22 mouse cellular contexts compared by ENCODE assay signal in the genomic region with DNA sequence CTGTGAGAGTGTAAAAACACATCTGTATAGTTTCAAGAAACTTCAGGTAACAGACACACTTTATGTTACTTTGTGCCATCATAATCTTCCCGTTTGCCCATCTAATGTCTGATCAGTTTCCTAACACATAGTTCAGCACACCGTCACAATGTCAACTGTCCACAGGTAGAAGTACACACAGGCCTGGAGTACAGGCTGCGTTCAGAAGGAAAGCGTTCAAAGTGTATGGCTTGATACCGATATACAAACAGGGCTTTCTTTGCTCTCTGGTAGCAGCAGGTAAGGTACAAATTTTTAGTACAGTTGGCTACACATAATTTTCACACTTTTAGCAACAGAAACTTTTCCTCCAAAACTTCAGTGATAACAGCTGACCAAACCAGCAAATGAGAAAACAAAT.
DNase-seq lines count a peak whose midpoint lies in the region; ATAC-seq and TF ChIP-seq lines count a peak whose summit lies in the region.
"Had no signal": no experiment of that assay in that cellular context is flagged by ENCODE, and none has a peak within 500 bp of the region (broad histone marks: within the 10 kb centered on the region; RNA-seq: fewer than 3 reads in every experiment).

No protein-coding gene starts in this region.

- DNase-seq in heart, adult 11 months = peak; percentile 51
- no peak for DNase-seq in heart, adult 18-20 months
- peak; percentile 5 for DNase-seq in limb, embryonic 11.5 days (ENCODE audit: low spot score)
- no peak for DNase-seq in limb, embryonic 10.5 days (ENCODE audit: low spot score)
- no peak for DNase-seq in liver, postnatal 0 days
- DNase-seq: adrenal gland, adult 8-10 months; adrenal gland, postnatal 14 days; adrenal gland, postnatal 36 days; B cell, adult 2 months; cerebellum, adult 11-12 months; cerebellum, adult 9-10 months; cerebellum, postnatal 10 days had no signal

- no peak overlapping the region for H3K4me2 ChIP-seq in limb, embryonic 11.5 days (ENCODE audit: low read depth, severe bottlenecking)
- H3K4me2 ChIP-seq in liver, postnatal 0 days (ENCODE audit: low read depth, low read length) = no peak overlapping the region
- no peak overlapping the region for H3K4me2 ChIP-seq in liver, embryonic 12.5 days
- H3K4me2 ChIP-seq: embryonic facial prominence, embryonic 12.5 days; forebrain, embryonic 13.5 days; forebrain, embryonic 15.5 days had no signal

- no peak for TF ChIP-seq EP300 in liver, postnatal 0 days (IDR thresholded peaks at IDR 0.05; ENCODE audit: low read depth)

- no peaks in the 10 kb centered on the region for H3K27me3 ChIP-seq in limb, embryonic 11.5 days (ENCODE audit: control insufficient read depth, insufficient read depth, low read length)
- no peaks in the 10 kb centered on the region for H3K27me3 ChIP-seq in limb, embryonic 10.5 days (ENCODE audit: low read depth, poor library complexity, severe bottlenecking)
- no peaks in the 10 kb centered on the region for H3K27me3 ChIP-seq in liver, postnatal 0 days (ENCODE audit: insufficient read depth, low read length)
- H3K27me3 ChIP-seq in liver, embryonic 12.5 days (replicated peaks) = no peaks in the 10 kb centered on the region
- H3K27me3 ChIP-seq: CH12.LX; embryonic facial prominence, embryonic 12.5 days; forebrain, embryonic 13.5 days; forebrain, embryonic 15.5 days; Patski had no signal

- no peaks in the 10 kb centered on the region for H3K9me3 ChIP-seq in limb, embryonic 11.5 days (ENCODE audit: control insufficient read depth, low read length)
- no peaks in the 10 kb centered on the region for H3K9me3 ChIP-seq in limb, embryonic 10.5 days (replicated peaks)
- no peaks in the 10 kb centered on the region for H3K9me3 ChIP-seq in liver, postnatal 0 days (ENCODE audit: low read length)
- H3K9me3 ChIP-seq in liver, embryonic 12.5 days (replicated peaks) = no peaks in the 10 kb centered on the region
- H3K9me3 ChIP-seq: embryonic facial prominence, embryonic 10.5 days; embryonic facial prominence, embryonic 12.5 days; forebrain, embryonic 13.5 days; forebrain, embryonic 15.5 days; G1E had no signal

- TF ChIP-seq CTCF in liver, postnatal 0 days (IDR thresholded peaks at IDR 0.05; ENCODE audit: low read depth) = no peak

- H3K4me3 ChIP-seq in limb, embryonic 11.5 days (ENCODE audit: low read depth, low read length) = no peak overlapping the region
- no peak overlapping the region for H3K4me3 ChIP-seq in limb, embryonic 10.5 days
- no peak overlapping the region for H3K4me3 ChIP-seq in liver, postnatal 0 days (ENCODE audit: low read depth, low read length)
- H3K4me3 ChIP-seq in liver, embryonic 12.5 days = no peak overlapping the region
- H3K4me3 ChIP-seq: embryonic facial prominence, embryonic 10.5 days; embryonic facial prominence, embryonic 12.5 days; forebrain, embryonic 13.5 days; forebrain, embryonic 15.5 days had no signal

- ATAC-seq in limb, embryonic 11.5 days (ENCODE audit: insufficient number of reproducible peaks, low FRiP score, low TSS enrichment, low read depth) = no peak
- ATAC-seq in liver, postnatal 0 days = peak; percentile 53; the same call in 1 of the 2 replicates
- ATAC-seq in liver, embryonic 12.5 days = no peak
- ATAC-seq: activated CD4-positive, CD25-positive, alpha-beta regulatory T cell, adult 4 months; CD4-positive, CD25-positive, alpha-beta regulatory T cell, adult 4 months; forebrain, embryonic 13.5 days; forebrain, embryonic 15.5 days; Patski had no signal

- no peaks in the 10 kb centered on the region for H3K4me1 ChIP-seq in limb, embryonic 11.5 days (ENCODE audit: control insufficient read depth, insufficient read depth, low read length)
- H3K4me1 ChIP-seq in limb, embryonic 10.5 days = peaks cover 4% of the 10 kb centered on the region; the same call in 1 of the 2 replicates
- H3K4me1 ChIP-seq in liver, postnatal 0 days (ENCODE audit: insufficient read depth) = no peaks in the 10 kb centered on the region
- H3K4me1 ChIP-seq in liver, embryonic 12.5 days = 0 out of 2 replicates have a peak, but pooled peaks cover 4% of the 10 kb centered on the region

- H3K27ac ChIP-seq in limb, embryonic 11.5 days (replicated peaks; ENCODE audit: low read depth, low read length) = no peak overlapping the region
- H3K27ac ChIP-seq in limb, embryonic 10.5 days = no peak overlapping the region
- no peak overlapping the region for H3K27ac ChIP-seq in liver, postnatal 0 days (ENCODE audit: low read depth)
- no peak overlapping the region for H3K27ac ChIP-seq in liver, embryonic 12.5 days
- H3K27ac ChIP-seq: embryonic facial prominence, embryonic 10.5 days; embryonic facial prominence, embryonic 12.5 days; forebrain, embryonic 13.5 days; forebrain, embryonic 15.5 days had no signal

- no peaks in the 10 kb centered on the region for H3K36me3 ChIP-seq in limb, embryonic 11.5 days (ENCODE audit: control insufficient read depth, insufficient read depth, low read length)
- peaks cover 16% of the 10 kb centered on the region for H3K36me3 ChIP-seq in limb, embryonic 10.5 days
- no peaks in the 10 kb centered on the region for H3K36me3 ChIP-seq in liver, postnatal 0 days (replicated peaks; ENCODE audit: insufficient read depth, low read length)
- H3K36me3 ChIP-seq in liver, embryonic 12.5 days = no peaks in the 10 kb centered on the region; the same call in 1 of the 2 replicates

- no peak overlapping the region for H3K9ac ChIP-seq in limb, embryonic 11.5 days (ENCODE audit: low read length)
- no peak overlapping the region for H3K9ac ChIP-seq in liver, postnatal 0 days (replicated peaks)
- H3K9ac ChIP-seq in liver, embryonic 12.5 days = no peak overlapping the region
- H3K9ac ChIP-seq: embryonic facial prominence, embryonic 12.5 days; forebrain, embryonic 13.5 days; forebrain, embryonic 15.5 days had no signal

- 94% methylated on average over 5 of the region's 5 CpGs for WGBS in limb, embryonic 11.5 days
- 96% methylated on average over 5 of the region's 5 CpGs for WGBS in limb, embryonic 10.5 days
- WGBS in liver, postnatal 0 days (ENCODE audit: insufficient replicate concordance) = 66% methylated on average over 5 of the region's 5 CpGs
- 78% methylated on average over 5 of the region's 5 CpGs for WGBS in liver, embryonic 12.5 days (ENCODE audit: insufficient replicate concordance)

Comparison
In these comparisons a context has a peak if more than half of its experiments do, and no peak if none do; other contexts are left out.
1. DNase-seq: peak in heart, adult 11 months (single experiment) and limb, embryonic 11.5 days (single experiment); none in heart, adult 18-20 months (0 of 2), limb, embryonic 10.5 days (single experiment) and liver, postnatal 0 days (single experiment).